Mouse (Mus musculus) cerebellum, postnatal 25 days (tissue): ENCODE data around the gene 1700020A23Rik.

ENCODE experiments used
- DNase-seq, 2 experiments: peaks; one replicate each; pipeline ENCODE4 v3.0.0; 2021; ENCODE audit warnings: mixed read lengths in 2 of 2

Gene 1700020A23Rik

GRCm38 (mm10) chr2:130451086-130451726 lies 46.1 kb downstream of the 1700020A23Rik start:
- no peak for DNase-seq

GRCm38 (mm10) chr2:130451727-130452090 lies 46.6 kb downstream of the 1700020A23Rik start:
- peak in 1 of 2 experiments; percentile 28 for DNase-seq

GRCm38 (mm10) chr2:130452266-130452665 lies 47.2 kb downstream of the 1700020A23Rik start:
- DNase-seq: no peak

- DNase-seq: peak in 1 of 2 experiments; percentile 31
Observed at GRCm38 (mm10) chr2:130453421-130453820, 48.4 kb downstream of the 1700020A23Rik start.

- peak; percentile 73 to 79 for DNase-seq
Observed at GRCm38 (mm10) chr2:130454748-130455370, 49.8 kb downstream of the 1700020A23Rik start.
